Mouse (Mus musculus): Measurements from ENCODE around the gene Bmt2. TPM values are rescaled to one million over a fixed set of nuclear protein-coding genes. Genes with fewer than 3 reads are reported as not detected.

Gene Bmt2
- polyA plus RNA-seq, 1 experiment from 2014 or later, result 31.1 TPM

DNA sequence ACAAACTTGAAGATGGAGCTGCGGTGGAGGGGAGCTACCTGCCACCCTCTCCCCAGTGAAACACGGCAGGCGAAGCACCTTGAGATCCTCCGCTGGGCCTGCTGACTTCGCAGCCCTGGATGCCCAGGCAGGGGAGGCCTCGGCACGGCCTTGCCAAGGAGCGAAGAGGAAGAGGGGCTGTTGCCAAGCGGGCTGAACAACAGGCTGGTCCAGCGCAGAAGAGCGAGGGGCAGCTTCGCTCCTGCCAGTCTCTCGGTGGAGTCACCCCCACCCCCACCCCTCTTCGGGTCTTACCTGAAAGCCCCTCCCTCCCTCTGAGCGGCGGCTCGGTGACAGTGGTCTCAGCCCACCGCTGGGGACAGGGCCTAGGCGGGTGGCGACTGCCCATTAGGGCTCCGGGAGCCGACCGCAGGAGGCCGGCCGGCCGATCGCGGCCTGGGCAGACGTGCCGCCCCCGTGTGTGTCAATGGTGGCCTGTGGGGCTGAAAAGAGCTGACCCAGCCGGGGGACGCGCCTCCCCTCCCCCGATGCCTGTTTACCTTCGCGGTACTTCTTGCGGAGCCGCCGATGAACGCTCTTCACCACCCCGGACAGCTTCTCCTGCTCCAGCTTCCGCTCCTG lies 515 bp downstream of the Bmt2 start:
- no peaks in the 10 kb centered on the region for H3K36me3 ChIP-seq (ENCODE audit: control insufficient read depth, insufficient read depth, low read length)
- peaks cover 5% of the 10 kb centered on the region; the same call in 1 of the 2 replicates for H3K27me3 ChIP-seq (ENCODE audit: control insufficient read depth, insufficient read depth, low read length)
- peak; percentile 75 for ATAC-seq (ENCODE audit: low read depth)
- peak overlapping the region; percentile 96 for H3K9ac ChIP-seq (replicated peaks; ENCODE audit: low read depth, low read length)
- no peaks in the 10 kb centered on the region for H3K9me3 ChIP-seq (ENCODE audit: control insufficient read depth, low read length)
- under 1% methylated on average over 30 of the region's 43 CpGs for WGBS
- H3K27ac ChIP-seq (ENCODE audit: low read depth, low read length), result peak overlapping the region; percentile 93
- peaks cover 12% of the 10 kb centered on the region; the same call in 1 of the 2 replicates for H3K4me1 ChIP-seq (ENCODE audit: control insufficient read depth, insufficient read depth, low read length)
- H3K4me2 ChIP-seq (ENCODE audit: low read depth, low read length), result peak overlapping the region; percentile 62
- peak overlapping the region; percentile 95 for H3K4me3 ChIP-seq (ENCODE audit: low read depth, low read length)

DNA sequence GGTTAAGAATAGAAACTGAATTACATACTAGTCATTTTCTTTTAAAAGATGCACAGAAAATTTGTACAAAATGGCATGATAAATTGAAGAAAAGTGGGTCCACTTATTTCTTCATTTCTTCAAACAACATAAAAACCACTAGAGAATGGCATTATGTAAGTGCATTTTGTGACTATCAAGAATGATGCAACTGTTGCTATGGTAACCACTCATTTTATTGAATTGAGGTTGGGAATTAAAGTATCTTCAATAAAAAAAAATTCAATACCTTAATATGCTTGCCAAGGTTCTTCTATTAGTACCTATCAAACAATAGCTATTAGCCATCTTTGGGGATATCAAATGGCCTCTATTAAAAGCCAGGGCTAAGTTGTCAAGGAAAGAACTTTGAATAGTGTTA lies 1.6 kb downstream of the Bmt2 start:
- no peak for ATAC-seq (ENCODE audit: low read depth)
- H3K9me3 ChIP-seq (ENCODE audit: control insufficient read depth, low read length), result no peaks in the 10 kb centered on the region
- no peak overlapping the region for H3K9ac ChIP-seq (replicated peaks; ENCODE audit: low read depth, low read length)
- H3K27ac ChIP-seq (ENCODE audit: low read depth, low read length), result no peak overlapping the region
- peaks cover 5% of the 10 kb centered on the region; the same call in 1 of the 2 replicates for H3K27me3 ChIP-seq (ENCODE audit: control insufficient read depth, insufficient read depth, low read length)
- peak overlapping the region; percentile 95 for H3K4me3 ChIP-seq (ENCODE audit: low read depth, low read length)
- H3K4me1 ChIP-seq (ENCODE audit: control insufficient read depth, insufficient read depth, low read length), result peaks cover 12% of the 10 kb centered on the region; the same call in 1 of the 2 replicates
- no peaks in the 10 kb centered on the region for H3K36me3 ChIP-seq (ENCODE audit: control insufficient read depth, insufficient read depth, low read length)
- H3K4me2 ChIP-seq (ENCODE audit: low read depth, low read length), result peak overlapping the region; percentile 62

DNA sequence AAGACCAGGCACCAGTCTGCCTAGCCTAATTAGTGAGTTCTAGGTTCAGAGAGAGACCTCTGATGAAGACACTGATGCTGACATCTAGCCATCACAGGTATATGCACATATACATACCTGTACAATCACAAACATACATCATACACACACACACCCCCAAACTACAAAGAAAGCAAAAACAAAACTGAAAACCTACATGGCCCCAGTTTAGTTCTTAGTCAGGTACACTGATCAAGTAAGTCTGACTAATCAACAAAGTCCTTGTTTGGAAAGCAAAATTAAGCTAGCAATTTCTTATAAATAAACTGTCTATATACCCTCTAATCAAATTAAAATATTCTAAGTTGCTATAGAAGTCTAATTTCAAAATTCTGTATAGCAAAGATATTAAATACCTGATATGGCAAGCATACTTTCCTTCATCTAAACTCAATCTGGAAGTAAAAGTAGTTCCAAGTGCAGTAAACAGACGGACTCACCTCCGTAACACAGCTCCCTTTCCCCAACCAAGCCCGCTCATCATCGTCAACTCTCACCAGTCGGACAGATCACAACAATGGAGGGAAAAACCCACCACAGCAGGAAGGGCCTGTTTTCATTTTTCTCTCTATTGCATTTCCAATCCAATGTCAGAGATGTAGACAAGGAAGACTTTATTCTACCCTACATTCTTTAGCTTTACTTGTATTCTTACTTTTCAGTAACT lies 3.0 kb downstream of the Bmt2 start:
- 70% methylated on average over 5 of the region's 5 CpGs for WGBS
- Histone ChIP-seq H3K4me3 (ENCODE audit: low read depth, low read length) (peak overlapping the region; percentile 8; the same call in 1 of the 2 replicates), H3K9ac (replicated peaks; ENCODE audit: low read depth, low read length) (no peak overlapping the region), H3K27ac (ENCODE audit: low read depth, low read length) (no peak overlapping the region), H3K9me3 (ENCODE audit: control insufficient read depth, low read length) (no peaks in the 10 kb centered on the region), H3K4me1 (ENCODE audit: control insufficient read depth, insufficient read depth, low read length) (peaks cover 12% of the 10 kb centered on the region; the same call in 1 of the 2 replicates), H3K36me3 (ENCODE audit: control insufficient read depth, insufficient read depth, low read length) (no peaks in the 10 kb centered on the region), H3K27me3 (ENCODE audit: control insufficient read depth, insufficient read depth, low read length) (peaks cover 5% of the 10 kb centered on the region; the same call in 1 of the 2 replicates), H3K4me2 (ENCODE audit: low read depth, low read length) (peak overlapping the region; percentile 20)
- no peak for ATAC-seq (ENCODE audit: low read depth)

DNA sequence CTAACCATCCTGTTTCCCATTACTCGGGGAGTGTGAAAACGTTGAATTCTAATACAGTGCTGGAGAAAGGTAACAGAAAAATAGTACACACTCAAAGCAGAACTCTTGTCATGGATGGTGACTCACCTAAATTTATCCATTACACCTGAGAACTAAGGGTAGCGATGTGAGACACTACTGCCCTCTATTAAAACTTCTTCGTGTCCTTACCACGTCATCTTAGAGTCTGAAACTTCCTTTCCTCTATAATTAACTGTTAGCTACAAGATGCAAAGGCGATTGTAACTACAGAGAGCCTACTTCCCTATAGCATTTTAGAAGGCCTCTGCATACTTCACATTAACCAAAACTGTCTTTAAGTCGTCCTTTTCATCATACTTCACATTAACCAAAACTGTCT lies 12.1 kb downstream of the Bmt2 start:
- no peak overlapping the region for H3K27ac ChIP-seq (ENCODE audit: low read depth, low read length)
- H3K4me1 ChIP-seq (ENCODE audit: control insufficient read depth, insufficient read depth, low read length), result no peaks in the 10 kb centered on the region
- no peaks in the 10 kb centered on the region for H3K9me3 ChIP-seq (ENCODE audit: control insufficient read depth, low read length)
- no peak overlapping the region for H3K9ac ChIP-seq (replicated peaks; ENCODE audit: low read depth, low read length)
- no peaks in the 10 kb centered on the region for H3K27me3 ChIP-seq (ENCODE audit: control insufficient read depth, insufficient read depth, low read length)
- ATAC-seq (ENCODE audit: low read depth), result no peak
- H3K4me2 ChIP-seq (ENCODE audit: low read depth, low read length), result no peak overlapping the region
- WGBS, result 93% methylated on average over 7 of the region's 7 CpGs
- H3K36me3 ChIP-seq (ENCODE audit: control insufficient read depth, insufficient read depth, low read length), result peaks cover 9% of the 10 kb centered on the region; the same call in 1 of the 2 replicates
- H3K4me3 ChIP-seq (ENCODE audit: low read depth, low read length), result no peak overlapping the region

DNA sequence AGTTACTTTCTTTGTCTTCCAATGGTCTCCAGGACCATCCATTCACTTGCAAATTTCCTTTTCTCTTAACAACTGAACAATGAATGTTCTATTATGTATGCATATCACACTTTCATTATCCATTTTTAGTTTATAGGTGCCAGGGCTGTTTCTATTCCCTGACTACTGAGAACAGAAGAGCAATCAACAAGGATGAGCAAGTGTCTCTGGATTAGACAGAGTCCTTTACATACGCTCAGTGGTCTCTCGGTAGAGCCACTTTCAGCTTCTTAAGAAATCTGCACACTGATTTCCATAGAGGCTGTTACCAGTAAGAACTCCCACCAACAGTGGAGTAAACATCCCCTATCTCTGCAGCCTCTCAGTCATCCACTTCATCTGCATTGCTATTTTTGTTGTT lies 19.8 kb downstream of the Bmt2 start:
- Histone ChIP-seq H3K36me3 (ENCODE audit: control insufficient read depth, insufficient read depth, low read length) (peaks cover 10% of the 10 kb centered on the region; the same call in 1 of the 2 replicates), H3K4me3 (ENCODE audit: low read depth, low read length) (no peak overlapping the region), H3K4me2 (ENCODE audit: low read depth, low read length) (no peak overlapping the region), H3K9ac (replicated peaks; ENCODE audit: low read depth, low read length) (no peak overlapping the region), H3K4me1 (ENCODE audit: control insufficient read depth, insufficient read depth, low read length) (no peaks in the 10 kb centered on the region), H3K27ac (ENCODE audit: low read depth, low read length) (no peak overlapping the region), H3K9me3 (ENCODE audit: control insufficient read depth, low read length) (no peaks in the 10 kb centered on the region), H3K27me3 (ENCODE audit: control insufficient read depth, insufficient read depth, low read length) (no peaks in the 10 kb centered on the region)
- WGBS, result 59% methylated on average over 2 of the region's 2 CpGs
- ATAC-seq (ENCODE audit: low read depth), result no peak

DNA sequence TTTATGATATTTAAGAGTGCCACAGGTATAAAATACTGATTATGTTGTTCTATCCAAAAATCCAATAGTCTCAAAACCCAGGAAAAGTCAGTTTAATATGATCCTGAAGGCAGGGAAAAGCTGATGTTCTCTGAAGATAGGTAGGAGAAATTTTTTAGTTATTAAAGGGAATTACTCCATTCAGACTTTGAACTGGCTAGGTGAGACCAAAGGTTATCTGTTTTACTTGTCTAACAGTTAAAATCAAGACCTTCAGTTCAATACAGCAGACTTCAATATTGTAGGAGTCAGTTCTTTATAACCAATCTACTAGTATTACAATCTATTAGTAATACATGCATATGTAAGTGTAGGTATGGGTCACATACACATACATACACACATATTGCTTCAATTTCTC lies 23.7 kb downstream of the Bmt2 start:
- no peak for ATAC-seq (ENCODE audit: low read depth)
- no peak overlapping the region for H3K4me3 ChIP-seq (ENCODE audit: low read depth, low read length)
- H3K9me3 ChIP-seq (ENCODE audit: control insufficient read depth, low read length), result no peaks in the 10 kb centered on the region
- no peaks in the 10 kb centered on the region for H3K27me3 ChIP-seq (ENCODE audit: control insufficient read depth, insufficient read depth, low read length)
- H3K9ac ChIP-seq (replicated peaks; ENCODE audit: low read depth, low read length), result no peak overlapping the region
- H3K36me3 ChIP-seq (ENCODE audit: control insufficient read depth, insufficient read depth, low read length), result no peaks in the 10 kb centered on the region
- no peak overlapping the region for H3K27ac ChIP-seq (ENCODE audit: low read depth, low read length)
- H3K4me2 ChIP-seq (ENCODE audit: low read depth, low read length), result no peak overlapping the region
- H3K4me1 ChIP-seq (ENCODE audit: control insufficient read depth, insufficient read depth, low read length), result no peaks in the 10 kb centered on the region

DNA sequence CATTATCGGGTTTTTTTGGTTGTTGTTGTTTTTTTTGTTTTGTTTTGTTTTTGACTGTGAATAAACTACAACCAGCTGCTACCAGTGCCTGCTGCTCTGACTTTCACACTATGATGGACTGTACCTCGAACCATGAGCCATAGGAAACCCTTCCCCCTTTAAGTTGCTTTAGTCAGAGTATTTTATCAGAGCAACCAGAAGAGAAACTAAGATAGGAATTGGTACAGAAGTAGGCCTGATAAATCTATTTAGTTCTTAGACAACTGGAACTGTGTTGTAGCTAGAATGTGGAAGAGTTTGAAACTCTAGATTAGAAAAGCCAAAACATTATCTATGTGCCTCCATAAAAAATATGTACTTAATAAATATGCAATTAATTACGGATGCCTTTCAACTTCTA lies 25.5 kb downstream of the Bmt2 start:
- Histone ChIP-seq H3K9me3 (ENCODE audit: control insufficient read depth, low read length) (no peaks in the 10 kb centered on the region), H3K9ac (replicated peaks; ENCODE audit: low read depth, low read length) (no peak overlapping the region), H3K27me3 (ENCODE audit: control insufficient read depth, insufficient read depth, low read length) (no peaks in the 10 kb centered on the region), H3K4me3 (ENCODE audit: low read depth, low read length) (no peak overlapping the region), H3K27ac (ENCODE audit: low read depth, low read length) (no peak overlapping the region), H3K4me2 (ENCODE audit: low read depth, low read length) (no peak overlapping the region), H3K4me1 (ENCODE audit: control insufficient read depth, insufficient read depth, low read length) (no peaks in the 10 kb centered on the region), H3K36me3 (ENCODE audit: control insufficient read depth, insufficient read depth, low read length) (no peaks in the 10 kb centered on the region)
- no peak for ATAC-seq (ENCODE audit: low read depth)
- 96% methylated on average over 3 of the region's 3 CpGs for WGBS

DNA sequence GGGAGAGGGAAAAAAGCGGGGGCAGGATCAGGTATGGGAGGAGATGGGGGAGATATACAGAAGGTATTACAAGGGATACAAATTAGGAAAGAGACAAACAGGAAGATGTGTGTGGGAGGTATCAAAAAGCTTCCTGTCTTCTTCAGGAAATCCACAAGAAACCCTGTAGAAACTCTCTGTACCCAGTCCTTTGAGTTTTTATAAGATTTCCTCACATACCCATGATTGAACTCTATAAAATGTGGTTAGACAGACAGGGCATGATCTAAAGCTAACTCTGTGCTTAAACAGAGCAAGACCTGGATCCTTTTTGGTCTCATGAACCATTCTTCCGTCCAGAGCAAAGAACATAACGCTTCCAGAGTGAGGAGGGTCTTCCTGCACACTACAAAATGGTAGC lies 26.9 kb downstream of the Bmt2 start:
- WGBS, result 96% methylated on average over 3 of the region's 3 CpGs
- Histone ChIP-seq H3K4me1 (ENCODE audit: control insufficient read depth, insufficient read depth, low read length) (no peaks in the 10 kb centered on the region), H3K4me2 (ENCODE audit: low read depth, low read length) (no peak overlapping the region), H3K9me3 (ENCODE audit: control insufficient read depth, low read length) (no peaks in the 10 kb centered on the region; the same call in 1 of the 2 replicates), H3K4me3 (ENCODE audit: low read depth, low read length) (no peak overlapping the region), H3K27ac (ENCODE audit: low read depth, low read length) (no peak overlapping the region), H3K9ac (replicated peaks; ENCODE audit: low read depth, low read length) (no peak overlapping the region), H3K36me3 (ENCODE audit: control insufficient read depth, insufficient read depth, low read length) (no peaks in the 10 kb centered on the region), H3K27me3 (ENCODE audit: control insufficient read depth, insufficient read depth, low read length) (no peaks in the 10 kb centered on the region)
- no peak for ATAC-seq (ENCODE audit: low read depth)

DNA sequence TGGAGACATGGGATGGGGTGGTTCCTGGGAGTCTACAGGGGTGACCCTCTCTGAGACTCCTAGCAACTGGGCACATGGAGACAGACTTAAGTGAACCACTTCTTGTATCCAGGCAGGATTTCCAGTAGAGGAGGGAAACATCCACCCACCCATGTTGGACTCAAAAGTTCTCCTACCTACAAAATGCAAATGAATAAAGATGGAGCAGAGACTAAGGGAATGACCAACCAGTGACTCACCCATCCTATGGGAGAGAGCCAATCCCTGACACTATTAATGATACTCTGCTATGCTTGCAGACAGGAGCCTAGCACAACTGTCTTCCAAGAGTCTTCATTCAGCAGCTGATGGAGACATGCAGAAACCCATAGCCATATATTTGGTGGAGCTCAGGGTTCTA lies 29.5 kb downstream of the Bmt2 start:
- Histone ChIP-seq H3K36me3 (ENCODE audit: control insufficient read depth, insufficient read depth, low read length) (no peaks in the 10 kb centered on the region), H3K4me3 (ENCODE audit: low read depth, low read length) (no peak overlapping the region), H3K4me2 (ENCODE audit: low read depth, low read length) (no peak overlapping the region), H3K4me1 (ENCODE audit: control insufficient read depth, insufficient read depth, low read length) (no peaks in the 10 kb centered on the region), H3K27me3 (ENCODE audit: control insufficient read depth, insufficient read depth, low read length) (no peaks in the 10 kb centered on the region), H3K27ac (ENCODE audit: low read depth, low read length) (no peak overlapping the region), H3K9me3 (ENCODE audit: control insufficient read depth, low read length) (no peaks in the 10 kb centered on the region; the same call in 1 of the 2 replicates), H3K9ac (replicated peaks; ENCODE audit: low read depth, low read length) (no peak overlapping the region)
- no peak for ATAC-seq (ENCODE audit: low read depth)
